In the genomic region with DNA sequence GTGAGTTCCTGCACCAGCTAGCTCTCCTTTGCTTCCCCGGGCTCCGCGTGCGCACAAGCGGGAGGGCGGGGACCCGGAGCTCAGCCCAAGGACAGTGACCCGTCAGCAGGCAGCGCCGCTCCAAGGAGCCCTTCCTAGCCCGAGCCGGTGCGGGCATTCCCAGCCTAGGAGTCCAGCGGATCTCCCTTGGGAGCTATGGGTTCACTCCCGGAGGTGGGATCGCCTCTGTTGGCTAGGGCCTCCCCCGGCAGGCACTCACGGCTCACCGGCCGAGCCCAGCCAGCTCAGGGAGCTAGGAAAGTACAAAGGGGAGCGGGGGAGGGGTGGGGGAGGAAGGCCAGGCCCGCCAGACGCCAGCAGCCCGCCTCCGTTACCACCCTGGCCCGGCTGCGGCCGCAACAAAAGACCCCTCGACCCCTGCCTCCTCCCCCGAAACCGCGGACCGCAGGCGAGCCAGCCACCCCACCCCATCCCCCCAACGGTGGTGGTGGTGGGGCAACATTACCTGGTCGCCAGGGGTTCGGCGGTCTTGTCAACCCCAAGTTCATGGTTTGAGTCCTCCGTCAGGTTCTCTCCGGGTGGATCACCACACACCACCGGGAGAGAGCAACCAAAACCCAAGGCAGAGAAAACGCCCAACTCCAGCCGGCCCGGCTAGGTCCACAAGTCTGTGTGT, we compare ENCODE assay signal across 8 mouse cellular contexts.
DNase-seq lines count a peak whose midpoint lies in the region; ATAC-seq lines count a peak whose summit lies in the region.

No protein-coding gene starts in this region.

- H3K4me3 ChIP-seq in embryonic facial prominence, embryonic 10.5 days = peak overlapping the region; percentile 90
- H3K4me3 ChIP-seq in liver, embryonic 15.5 days (replicated peaks) = peak overlapping the region; percentile 55
- H3K4me3 ChIP-seq in neural tube, embryonic 13.5 days = peak overlapping the region; percentile 86

- H3K27ac ChIP-seq in embryonic facial prominence, embryonic 10.5 days (replicated peaks) = peak overlapping the region; percentile 99
- peak overlapping the region; percentile 33; the same call in 1 of the 2 replicates for H3K27ac ChIP-seq in liver, embryonic 15.5 days (replicated peaks)
- H3K27ac ChIP-seq in neural tube, embryonic 13.5 days (replicated peaks) = peak overlapping the region; percentile 99

- peaks cover 15% of the 10 kb centered on the region for H3K36me3 ChIP-seq in embryonic facial prominence, embryonic 10.5 days (replicated peaks)
- no peaks in the 10 kb centered on the region for H3K36me3 ChIP-seq in liver, embryonic 15.5 days (replicated peaks)
- H3K36me3 ChIP-seq in neural tube, embryonic 13.5 days = no peaks in the 10 kb centered on the region

- under 1% methylated on average over 44 of the region's 44 CpGs for WGBS in embryonic facial prominence, embryonic 10.5 days
- under 1% methylated on average over 35 of the region's 44 CpGs for WGBS in liver, embryonic 15.5 days (ENCODE audit: insufficient replicate concordance)
- under 1% methylated on average over 44 of the region's 44 CpGs for WGBS in neural tube, embryonic 13.5 days

- DNase-seq in layer of hippocampus, postnatal 10 days (ENCODE audit: low spot score in 2 of 2) = peak; percentile 47 to 55
- DNase-seq in layer of hippocampus, adult 9-11 months = no peak
- DNase-seq in embryonic facial prominence, embryonic 10.5 days (ENCODE audit: low spot score) = peak; percentile 89
- DNase-seq in heart, adult 18-20 months = peak; percentile 78
- peak; percentile 52 for DNase-seq in kidney, adult 11 months
- peak; percentile 64 to 68 for DNase-seq in urinary bladder, postnatal 36 days (ENCODE audit: low spot score in 2 of 2)

- H3K4me1 ChIP-seq in embryonic facial prominence, embryonic 10.5 days = peaks cover 45% of the 10 kb centered on the region
- H3K4me1 ChIP-seq in liver, embryonic 15.5 days (replicated peaks) = no peaks in the 10 kb centered on the region
- peaks cover 50% of the 10 kb centered on the region for H3K4me1 ChIP-seq in neural tube, embryonic 13.5 days (replicated peaks)

- no peaks in the 10 kb centered on the region for H3K9me3 ChIP-seq in embryonic facial prominence, embryonic 10.5 days
- no peaks in the 10 kb centered on the region for H3K9me3 ChIP-seq in liver, embryonic 15.5 days (replicated peaks)
- no peaks in the 10 kb centered on the region for H3K9me3 ChIP-seq in neural tube, embryonic 13.5 days

- H3K4me2 ChIP-seq in liver, embryonic 15.5 days = peak overlapping the region; percentile 62
- H3K4me2 ChIP-seq in neural tube, embryonic 13.5 days = peak overlapping the region; percentile 70

- peaks cover 16% of the 10 kb centered on the region for H3K27me3 ChIP-seq in embryonic facial prominence, embryonic 10.5 days (replicated peaks; ENCODE audit: low read depth, poor library complexity, severe bottlenecking)
- H3K27me3 ChIP-seq in liver, embryonic 15.5 days = peaks cover 42% of the 10 kb centered on the region
- H3K27me3 ChIP-seq in neural tube, embryonic 13.5 days = no peaks in the 10 kb centered on the region

- peak overlapping the region; percentile 42; the same call in 1 of the 2 replicates for H3K9ac ChIP-seq in liver, embryonic 15.5 days
- peak overlapping the region; percentile 99 for H3K9ac ChIP-seq in neural tube, embryonic 13.5 days

- ATAC-seq in liver, embryonic 15.5 days (ENCODE audit: insufficient read depth) = peak; percentile 66
- ATAC-seq in neural tube, embryonic 13.5 days (ENCODE audit: low read depth) = peak; percentile 34

Comparison
In these comparisons a context has a peak if more than half of its experiments do, and no peak if none do; other contexts are left out.
1. H3K27ac ChIP-seq: peak in every context shown above with its lines; median percentile 99 in embryonic facial prominence, embryonic 10.5 days; 99 in neural tube, embryonic 13.5 days; 33 in liver, embryonic 15.5 days.